Mouse (Mus musculus) limb, embryonic 11.5 days (tissue): ENCODE measurements around the gene Spata21. TPM values are rescaled to one million over a fixed set of nuclear protein-coding genes. Genes with fewer than 3 reads are reported as not detected.

Experiments
- ATAC-seq: fragments of 200-750 bp; cut with Nextera tagmentation; 2 replicates; pipeline ENCODE4 v1.8.0; 2017; ENCODE audit warnings: low read depth; ENCODE audit not compliant: insufficient number of reproducible peaks, low FRiP score, low TSS enrichment
- DNase-seq: peaks from one replicate; pipeline ENCODE4 v3.0.0-alpha.2; 2015; ENCODE audit warnings: low spot score
- H3K27ac ChIP-seq: fragments of 300-500 bp; sonication (generic); replicated peaks from 2 replicates; pipeline ENCODE4 v1.5.1; 2014; ENCODE audit warnings: low read depth, mild to moderate bottlenecking, low read length
- H3K27me3 ChIP-seq: fragments of 300-500 bp; sonication (generic); 2 replicates; pipeline ENCODE4 v1.6.1; 2014; ENCODE audit warnings: mild to moderate bottlenecking, low read length, mixed read lengths; ENCODE audit not compliant: control insufficient read depth, insufficient read depth
- H3K36me3 ChIP-seq: fragments of 300-500 bp; sonication (generic); 2 replicates; pipeline ENCODE4 v1.6.1; 2014; ENCODE audit warnings: mild to moderate bottlenecking, low read length, moderate library complexity, mixed read lengths; ENCODE audit not compliant: control insufficient read depth, insufficient read depth
- H3K4me1 ChIP-seq: fragments of 300-500 bp; sonication (generic); 2 replicates; pipeline ENCODE4 v1.6.1; 2014; ENCODE audit warnings: low read length, mixed read lengths; ENCODE audit not compliant: control insufficient read depth, insufficient read depth
- H3K4me2 ChIP-seq: fragments of 300-500 bp; sonication (generic); 2 replicates; pipeline ENCODE4 v1.6.1; 2014; ENCODE audit warnings: low read depth, mild to moderate bottlenecking, moderate library complexity; ENCODE audit not compliant: severe bottlenecking
- H3K4me3 ChIP-seq: fragments of 300-500 bp; sonication (generic); 2 replicates; pipeline ENCODE4 v1.5.1; 2014; ENCODE audit warnings: low read depth, low read length
- H3K9ac ChIP-seq: fragments of 300-500 bp; sonication (generic); 2 replicates; pipeline ENCODE4 v1.6.1; 2014; ENCODE audit warnings: mild to moderate bottlenecking, low read length
- H3K9me3 ChIP-seq: fragments of 300-500 bp; sonication (generic); 2 replicates; pipeline ENCODE4 v1.6.1; 2016; ENCODE audit warnings: low read length; ENCODE audit not compliant: control insufficient read depth
- WGBS: fragments of 180-500 bp; shearing (Covaris S2); extraction: QIAGEN DNeasy Blood & Tissue Kit; methylation state at CpG from one replicate; pipeline ENCODE4 v1.1.7; 2014; 5-methylcytosine and 5-hydroxymethylcytosine counted together
- polyA plus RNA-seq: library from polyadenylated mRNA; unstranded; fragments of >200 nt; fragmentation: Nextera tagmentation; extraction: Ambion mirVana; gene quantifications from 2 replicates; pipeline ENCODE4 v1.2.1, GENCODE M21; 2014

The Spata21 gene
- polyA plus RNA-seq, 1 experiment from 2014 or later: 0.32 TPM

DNA sequence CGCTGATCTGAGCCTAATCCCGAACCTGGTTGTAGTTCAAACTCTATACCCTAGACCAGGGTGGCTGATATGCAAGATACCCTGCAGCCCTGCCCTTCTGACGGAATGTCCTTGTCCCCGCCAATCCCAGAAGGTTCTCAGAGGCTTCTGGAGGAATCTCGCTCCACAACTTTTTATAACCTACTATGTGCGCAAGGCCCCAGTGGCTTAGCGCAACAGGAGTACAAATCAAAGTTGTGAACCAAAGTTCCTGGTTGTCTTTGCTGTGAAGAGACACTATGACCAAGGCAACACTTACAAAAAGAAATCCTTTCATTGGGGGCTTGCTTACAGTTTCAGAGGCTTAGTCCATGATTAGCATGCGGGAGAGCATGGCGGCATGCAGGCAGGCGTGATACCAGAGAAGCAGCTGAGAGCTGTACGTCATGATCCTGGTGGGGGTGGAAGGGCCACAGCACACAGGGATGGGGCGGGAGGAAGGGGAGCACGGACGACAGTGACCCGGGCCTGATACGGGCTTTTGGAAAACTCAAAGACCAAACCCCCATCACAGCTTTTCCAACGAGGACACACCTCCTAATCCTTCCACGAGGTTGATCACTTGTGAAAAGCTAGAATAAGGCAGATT lies 9.5 kb upstream of the Spata21 start:
- peaks cover 9% of the 10 kb centered on the region; the same call in 1 of the 2 replicates for H3K4me1 ChIP-seq
- no peak overlapping the region for H3K4me2 ChIP-seq
- WGBS: 75% methylated on average over 18 of the region's 18 CpGs
- peak overlapping the region; percentile 100; the same call in 1 of the 2 replicates for H3K4me3 ChIP-seq
- H3K9me3 ChIP-seq: no peaks in the 10 kb centered on the region; the same call in 1 of the 2 replicates
- no peak overlapping the region for H3K27ac ChIP-seq
- no peak for DNase-seq
- no peaks in the 10 kb centered on the region for H3K36me3 ChIP-seq
- H3K27me3 ChIP-seq: no peaks in the 10 kb centered on the region
- no peak overlapping the region for H3K9ac ChIP-seq
- ATAC-seq: no peak; the same call in 1 of the 2 replicates

DNA sequence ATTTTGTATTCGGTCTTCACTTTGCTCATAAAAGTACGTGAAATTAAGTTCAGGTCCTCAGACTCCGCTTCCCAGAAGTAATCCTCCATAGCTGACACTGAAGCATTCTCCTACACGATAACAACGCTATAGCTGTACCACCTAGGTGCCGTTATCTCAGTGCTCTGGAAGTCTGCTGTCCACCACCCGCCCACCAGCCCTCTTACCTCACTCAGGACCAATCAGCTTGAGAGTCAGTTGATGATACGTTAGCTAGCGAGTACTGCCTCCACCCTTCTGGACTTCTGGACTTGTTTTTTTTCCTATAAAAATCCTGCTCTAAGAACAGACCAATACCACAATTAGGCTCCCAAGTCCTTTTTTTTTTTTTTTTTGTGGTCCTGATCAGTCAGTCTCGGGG lies 1.3 kb upstream of the Spata21 start:
- no peak for ATAC-seq
- H3K27ac ChIP-seq: no peak overlapping the region
- WGBS: 76% methylated on average over 10 of the region's 10 CpGs

DNA sequence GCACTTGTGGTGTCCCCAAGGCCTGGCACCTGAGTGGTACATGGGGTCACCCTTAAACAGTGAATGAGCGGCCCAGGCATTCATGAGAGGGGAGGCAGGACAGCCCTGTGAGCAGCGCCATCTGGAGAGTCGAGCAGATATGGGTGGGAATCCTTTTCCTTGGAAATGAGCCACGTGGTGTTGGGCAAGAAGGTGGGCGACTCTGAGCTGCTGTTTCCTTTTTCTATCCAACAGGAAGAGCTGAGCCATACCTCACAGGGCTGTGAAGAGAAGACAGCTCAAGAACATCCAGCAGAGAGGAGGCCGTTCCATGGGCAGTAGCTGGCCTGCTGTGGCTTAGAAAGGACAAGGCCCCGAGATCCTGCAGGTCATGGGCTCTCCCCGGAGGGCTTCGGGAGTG lies 581 bp downstream of the Spata21 start:
- no peaks in the 10 kb centered on the region for H3K36me3 ChIP-seq
- no peak for ATAC-seq
- no peaks in the 10 kb centered on the region for H3K27me3 ChIP-seq
- H3K9ac ChIP-seq: no peak overlapping the region
- no peak overlapping the region for H3K27ac ChIP-seq
- H3K4me1 ChIP-seq: no peaks in the 10 kb centered on the region
- no peak for DNase-seq
- H3K4me2 ChIP-seq: no peak overlapping the region
- WGBS: 74% methylated on average over 9 of the region's 9 CpGs
- H3K9me3 ChIP-seq: no peaks in the 10 kb centered on the region
- H3K4me3 ChIP-seq: no peak overlapping the region

More for the DNA sequence above, 1.3 kb upstream of the Spata21 start:
- no peak overlapping the region for H3K9ac ChIP-seq
- H3K4me2 ChIP-seq: no peak overlapping the region
- no peaks in the 10 kb centered on the region for H3K27me3 ChIP-seq
- no peaks in the 10 kb centered on the region for H3K36me3 ChIP-seq
- H3K4me1 ChIP-seq: no peaks in the 10 kb centered on the region
- H3K4me3 ChIP-seq: no peak overlapping the region
- H3K9me3 ChIP-seq: no peaks in the 10 kb centered on the region; the same call in 1 of the 2 replicates
- no peak for DNase-seq

DNA sequence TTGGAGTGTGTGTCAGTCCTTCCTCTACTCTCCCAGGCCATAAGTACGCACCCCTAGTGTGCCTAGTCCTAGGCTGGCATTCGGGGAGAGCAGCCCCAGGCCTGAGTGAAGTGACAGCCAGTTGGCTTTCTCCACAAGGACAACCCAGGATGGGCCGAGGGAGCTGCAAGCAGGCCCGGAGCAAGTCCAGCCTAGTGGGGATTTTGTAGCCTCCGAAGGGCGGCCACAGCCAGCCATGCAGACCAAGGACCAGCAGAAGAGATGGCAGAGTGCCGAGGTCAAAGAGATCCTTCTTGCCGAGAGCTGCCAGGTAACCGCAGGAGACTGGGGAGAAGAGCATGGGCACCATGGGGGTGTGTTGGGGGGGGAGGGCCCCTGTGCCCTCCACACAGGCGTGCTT lies 6.9 kb downstream of the Spata21 start:
- H3K4me3 ChIP-seq: no peak overlapping the region
- 82% methylated on average over 10 of the region's 10 CpGs for WGBS
- H3K36me3 ChIP-seq: no peaks in the 10 kb centered on the region
- no peaks in the 10 kb centered on the region for H3K4me1 ChIP-seq
- H3K4me2 ChIP-seq: no peak overlapping the region
- no peak overlapping the region for H3K27ac ChIP-seq
- no peaks in the 10 kb centered on the region for H3K9me3 ChIP-seq
- no peaks in the 10 kb centered on the region for H3K27me3 ChIP-seq
- ATAC-seq: no peak
- no peak for DNase-seq
- H3K9ac ChIP-seq: no peak overlapping the region

DNA sequence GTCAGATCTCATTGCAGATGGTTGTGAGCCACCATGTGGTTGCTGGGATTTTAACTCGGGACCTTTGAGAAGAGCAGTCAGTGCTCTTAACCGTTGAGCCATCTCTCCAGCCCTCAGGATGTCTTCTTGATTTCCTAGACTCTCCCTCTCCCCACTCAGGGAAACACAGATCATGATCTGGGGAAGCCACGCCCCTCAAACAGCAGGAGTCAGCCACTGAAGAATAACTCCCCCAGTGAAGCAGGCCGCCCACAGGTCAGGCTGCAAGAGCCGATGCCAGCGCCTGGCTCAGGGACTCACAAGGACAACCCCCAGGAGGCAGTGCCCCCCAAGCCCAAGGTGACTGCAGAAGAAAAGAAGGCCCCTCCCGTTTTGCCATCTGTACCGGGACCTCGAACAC lies 8.6 kb downstream of the Spata21 start:
- DNase-seq (no peak), ATAC-seq (no peak)
- no peaks in the 10 kb centered on the region for H3K36me3 ChIP-seq
- H3K27ac ChIP-seq: no peak overlapping the region
- 28% methylated on average over 9 of the region's 9 CpGs for WGBS
- H3K4me2 ChIP-seq: no peak overlapping the region
- H3K9me3 ChIP-seq: no peaks in the 10 kb centered on the region
- H3K4me3 ChIP-seq: no peak overlapping the region
- H3K4me1 ChIP-seq: no peaks in the 10 kb centered on the region
- no peak overlapping the region for H3K9ac ChIP-seq
- H3K27me3 ChIP-seq: no peaks in the 10 kb centered on the region

DNA sequence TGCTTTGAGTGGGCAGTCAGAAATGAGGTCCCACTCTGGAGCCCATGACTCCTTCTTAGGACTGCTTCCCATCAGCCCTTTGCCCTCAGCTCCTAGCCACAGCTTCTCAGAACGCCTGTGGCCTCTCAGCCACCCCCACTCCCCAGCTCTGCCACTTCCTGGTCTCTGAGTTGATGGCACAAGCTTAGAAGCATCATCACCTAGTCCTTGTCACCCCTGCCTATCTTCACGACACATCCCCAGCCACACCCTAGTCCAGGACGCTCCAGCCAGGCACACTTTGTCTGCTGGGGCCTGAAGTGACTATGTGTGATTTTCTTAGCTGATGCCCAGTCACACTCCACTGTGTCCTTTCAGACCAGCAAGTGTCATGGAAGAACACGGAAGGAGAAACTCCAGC lies 10.8 kb downstream of the Spata21 start:
- no peak for DNase-seq
- 75% methylated on average over 4 of the region's 4 CpGs for WGBS
- no peak overlapping the region for H3K9ac ChIP-seq
- H3K4me2 ChIP-seq: no peak overlapping the region
- no peak for ATAC-seq
- H3K4me1 ChIP-seq: no peaks in the 10 kb centered on the region
- no peaks in the 10 kb centered on the region for H3K9me3 ChIP-seq
- no peaks in the 10 kb centered on the region for H3K27me3 ChIP-seq
- no peak overlapping the region for H3K27ac ChIP-seq
- no peak overlapping the region for H3K4me3 ChIP-seq
- H3K36me3 ChIP-seq: no peaks in the 10 kb centered on the region

DNA sequence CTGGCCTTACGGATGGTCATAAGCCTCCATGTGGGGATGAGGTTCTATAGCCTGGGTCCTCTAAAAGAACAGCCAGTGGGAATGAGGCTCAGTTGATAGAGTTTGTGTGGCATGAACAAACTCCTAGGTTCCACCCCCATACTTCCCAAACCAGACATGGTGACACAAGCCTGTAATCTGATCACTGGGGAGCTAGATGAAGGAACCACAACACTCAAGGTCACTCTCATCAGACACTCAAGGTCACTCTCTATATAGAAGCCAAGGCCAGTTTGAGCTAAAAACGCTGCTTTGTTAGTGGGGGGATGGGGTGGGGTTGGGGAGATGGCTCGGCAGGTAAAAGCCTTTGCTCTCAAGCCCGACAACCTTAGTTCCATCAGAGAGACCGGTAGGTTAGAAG lies 11.8 kb downstream of the Spata21 start:
- Histone ChIP-seq H3K27me3 (no peaks in the 10 kb centered on the region), H3K27ac (no peak overlapping the region), H3K4me2 (no peak overlapping the region), H3K36me3 (no peaks in the 10 kb centered on the region), H3K9ac (no peak overlapping the region), H3K4me1 (no peaks in the 10 kb centered on the region), H3K9me3 (no peaks in the 10 kb centered on the region), H3K4me3 (no peak overlapping the region)
- WGBS: 66% methylated on average over 5 of the region's 5 CpGs
- ATAC-seq (no peak), DNase-seq (no peak)

DNA sequence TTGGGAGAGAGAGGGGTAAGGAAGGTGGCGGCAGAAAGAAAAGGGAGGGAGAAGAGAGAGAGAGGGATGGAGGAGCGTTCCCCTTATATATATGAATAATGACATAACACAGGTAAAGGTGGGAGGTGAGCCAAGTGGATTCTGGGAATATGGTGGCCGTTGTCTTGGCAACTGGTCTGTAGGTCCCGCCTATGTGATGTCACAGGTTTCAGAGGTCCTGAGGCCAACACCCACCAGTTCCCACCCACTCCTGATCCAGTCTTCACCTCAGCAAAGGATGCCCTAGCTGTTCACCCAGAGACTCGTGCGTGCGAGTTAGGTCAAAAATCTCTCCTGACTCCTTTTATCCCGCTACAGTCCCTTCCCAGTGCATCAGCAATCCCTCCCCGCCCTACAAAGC lies 13.2 kb downstream of the Spata21 start:
- Histone ChIP-seq H3K9me3 (no peaks in the 10 kb centered on the region), H3K27ac (no peak overlapping the region), H3K36me3 (no peaks in the 10 kb centered on the region), H3K9ac (no peak overlapping the region), H3K27me3 (no peaks in the 10 kb centered on the region), H3K4me3 (no peak overlapping the region), H3K4me1 (no peaks in the 10 kb centered on the region), H3K4me2 (no peak overlapping the region)
- no peak for ATAC-seq
- WGBS: 94% methylated on average over 9 of the region's 9 CpGs
- DNase-seq: no peak

DNA sequence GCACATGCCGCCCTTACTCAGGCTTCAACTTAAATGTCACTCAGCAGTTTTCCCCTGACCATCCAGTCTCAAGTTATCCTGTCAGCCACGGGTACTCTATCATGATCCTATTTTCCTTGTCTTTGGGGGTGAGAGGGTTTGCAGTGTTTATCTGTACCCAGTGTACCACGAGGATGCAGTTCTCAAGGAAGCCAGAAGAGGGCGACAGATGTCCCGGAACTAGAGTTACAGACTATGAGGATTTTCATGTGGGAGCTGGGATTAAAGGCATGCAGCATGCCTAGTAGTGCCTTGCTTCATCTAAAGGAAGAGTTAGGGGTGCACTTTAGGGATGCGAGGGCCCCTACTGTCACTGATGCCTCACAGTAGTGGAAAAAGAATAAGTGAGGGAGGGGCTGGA lies 13.7 kb downstream of the Spata21 start:
- DNase-seq: peak; percentile 55

More for the DNA sequence above, 13.7 kb downstream of the Spata21 start:
- Histone ChIP-seq H3K27ac (no peak overlapping the region), H3K4me2 (no peak overlapping the region), H3K36me3 (no peaks in the 10 kb centered on the region), H3K4me3 (no peak overlapping the region), H3K27me3 (no peaks in the 10 kb centered on the region), H3K9ac (no peak overlapping the region), H3K4me1 (no peaks in the 10 kb centered on the region), H3K9me3 (no peaks in the 10 kb centered on the region)
- WGBS: 64% methylated on average over 6 of the region's 6 CpGs
- no peak for ATAC-seq
